Mouse (Mus musculus) kidney, postnatal 4 days (tissue): ENCODE data around the gene Gulp1.

Experiments
- DNase-seq, 2 experiments: peaks; one replicate each; pipeline ENCODE4 v3.0.0; 2021; ENCODE audit warnings: mixed read lengths in 2 of 2

Gulp1 gene

GRCm38 (mm10) chr1:44741256-44741655 lies 189.9 kb downstream of the Gulp1 start:
- DNase-seq: peak; percentile 32 to 39

DNA sequence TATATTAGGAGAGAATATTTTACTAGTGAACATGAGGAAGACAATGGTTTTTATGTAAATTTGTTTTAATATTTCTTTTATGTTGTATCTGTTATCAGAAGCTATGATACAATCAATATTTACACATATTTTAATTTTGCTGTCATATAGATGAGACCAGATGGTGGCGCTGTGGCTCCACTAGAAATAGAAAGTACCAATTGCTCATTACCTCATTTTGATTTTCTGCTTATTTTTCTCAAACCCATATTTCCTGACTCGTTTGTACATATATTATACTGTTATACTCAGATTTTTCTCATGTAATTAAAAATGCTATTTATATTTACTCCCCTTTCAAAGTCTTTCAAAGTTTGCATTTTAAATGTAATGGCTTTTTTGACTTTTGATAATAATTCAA lies 194.4 kb downstream of the Gulp1 start:
- peak; percentile 51 to 53 for DNase-seq

GRCm38 (mm10) chr1:44750731-44751730 lies 199.7 kb downstream of the Gulp1 start:
- DNase-seq: peak; percentile 8 to 35

DNA sequence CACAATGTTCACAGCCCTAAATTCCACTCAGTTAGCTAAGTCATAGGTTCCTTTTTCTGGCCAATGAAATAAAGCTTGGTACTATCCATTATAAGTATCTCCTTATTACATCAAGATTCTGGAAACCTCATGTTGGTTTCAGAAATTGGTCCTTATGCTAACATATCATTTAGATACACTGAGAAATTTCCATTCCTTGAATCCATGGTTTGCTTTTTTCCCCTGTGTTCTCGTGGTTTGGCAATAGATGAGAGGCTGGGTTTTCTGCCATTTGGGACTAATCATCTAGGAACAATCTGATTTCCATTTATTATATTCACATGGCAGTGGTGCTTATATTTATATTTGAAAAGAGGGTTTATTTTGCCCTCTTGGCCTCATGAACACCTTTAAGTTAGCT lies 226.9 kb downstream of the Gulp1 start:
- DNase-seq: no peak

- DNase-seq: peak in 1 of 2 experiments; percentile 3
Observed at GRCm38 (mm10) chr1:44803594-44804372, 252.5 kb downstream of the Gulp1 start.

- DNase-seq: no peak
Observed at GRCm38 (mm10) chr1:44806368-44806767, 255.1 kb downstream of the Gulp1 start.

GRCm38 (mm10) chr1:44810336-44810735 lies 259.0 kb downstream of the Gulp1 start:
- no peak for DNase-seq

DNA sequence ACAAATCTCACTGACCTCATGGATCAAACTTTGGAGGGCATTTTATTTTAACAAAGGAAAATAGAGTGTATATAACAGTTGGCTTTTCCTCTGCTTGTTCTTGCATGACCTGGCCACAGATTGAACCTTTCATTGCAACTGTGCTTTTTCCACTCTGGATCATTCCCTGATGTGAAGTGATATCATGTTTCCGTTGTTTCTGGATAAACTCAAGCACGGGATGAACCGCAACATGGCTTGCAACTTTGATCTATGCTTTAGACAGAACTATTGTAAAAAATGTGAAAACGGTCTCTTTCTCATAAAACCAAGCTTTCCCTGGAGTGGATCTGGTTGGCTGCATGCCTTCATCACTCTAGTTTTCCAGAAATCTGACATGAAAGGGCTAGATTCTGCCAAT lies 282.6 kb downstream of the Gulp1 start:
- DNase-seq: peak; percentile 10 to 11
